In the genomic region with DNA sequence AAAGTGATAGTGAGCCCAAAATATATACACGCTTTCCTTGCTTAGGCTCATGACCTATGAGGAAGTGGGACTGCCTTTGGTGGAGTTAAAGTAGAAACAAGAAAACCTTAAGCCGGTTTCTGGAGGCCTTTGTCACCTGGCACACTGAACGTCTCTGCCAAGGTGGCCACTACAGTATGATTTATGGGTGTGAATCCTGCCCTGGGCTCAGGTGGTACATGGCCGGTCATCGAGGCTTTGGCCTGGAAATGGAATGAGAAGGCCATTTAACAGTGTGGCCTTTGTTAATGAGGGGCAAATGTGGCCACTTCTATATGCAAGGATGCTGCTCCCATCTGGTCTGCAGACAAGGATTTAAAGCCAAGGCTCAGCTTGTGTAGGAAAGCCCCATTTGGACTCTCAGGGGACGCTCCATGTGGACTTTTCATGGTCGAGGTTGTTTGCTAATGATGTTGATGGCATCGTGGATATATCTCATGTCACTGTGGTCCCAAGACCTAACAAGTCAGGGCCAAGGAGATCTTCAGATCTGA, we compare ENCODE assay signal across 20 mouse cellular contexts. TPM values are rescaled to one million over a fixed set of nuclear protein-coding genes. Genes with fewer than 3 reads are reported as not detected.
DNase-seq lines count a peak whose midpoint lies in the region; ATAC-seq lines count a peak whose summit lies in the region.
"Had no signal": no experiment of that assay in that cellular context is flagged by ENCODE, and none has a peak within 500 bp of the region (broad histone marks: within the 10 kb centered on the region; RNA-seq: fewer than 3 reads in every experiment).

No protein-coding gene starts in this region.

- no peak overlapping the region for H3K4me3 ChIP-seq in midbrain, embryonic 10.5 days
- no peak overlapping the region for H3K4me3 ChIP-seq in midbrain, embryonic 16.5 days (ENCODE audit: low read depth, low read length)
- no peak overlapping the region for H3K4me3 ChIP-seq in hindbrain, embryonic 16.5 days (ENCODE audit: low read length)
- no peak overlapping the region for H3K4me3 ChIP-seq in neural tube, embryonic 14.5 days (ENCODE audit: low read depth, low read length)
- H3K4me3 ChIP-seq: embryonic facial prominence, embryonic 15.5 days; limb, embryonic 13.5 days; liver, embryonic 13.5 days; lung, embryonic 15.5 days had no signal

- no peaks in the 10 kb centered on the region for H3K36me3 ChIP-seq in midbrain, embryonic 10.5 days
- no peaks in the 10 kb centered on the region for H3K36me3 ChIP-seq in midbrain, embryonic 16.5 days (ENCODE audit: control insufficient read depth, insufficient read depth, low read length)
- H3K36me3 ChIP-seq in hindbrain, embryonic 16.5 days (ENCODE audit: control insufficient read depth, insufficient read depth, low read length), result no peaks in the 10 kb centered on the region
- no peaks in the 10 kb centered on the region for H3K36me3 ChIP-seq in neural tube, embryonic 14.5 days (ENCODE audit: control insufficient read depth, insufficient read depth, low read length)
- H3K36me3 ChIP-seq: embryonic facial prominence, embryonic 15.5 days; limb, embryonic 13.5 days; liver, embryonic 13.5 days; lung, embryonic 15.5 days had no signal

- no peak for ATAC-seq in midbrain, embryonic 16.5 days
- peak; percentile 19; the same call in 1 of the 2 replicates for ATAC-seq in hindbrain, embryonic 16.5 days
- ATAC-seq in neural tube, embryonic 14.5 days (ENCODE audit: low read depth), result peak; percentile 44; the same call in 1 of the 2 replicates
- ATAC-seq in CD4-positive, CD25-positive, alpha-beta regulatory T cell, adult 4 months, result no peak
- ATAC-seq: forebrain, postnatal 0 days had no signal

- H3K4me1 ChIP-seq in midbrain, embryonic 10.5 days, result peaks cover 22% of the 10 kb centered on the region
- H3K4me1 ChIP-seq in midbrain, embryonic 16.5 days (ENCODE audit: control insufficient read depth, insufficient read depth, low read length), result peaks cover 7% of the 10 kb centered on the region; the same call in 1 of the 2 replicates
- peaks cover 10% of the 10 kb centered on the region for H3K4me1 ChIP-seq in hindbrain, embryonic 16.5 days (ENCODE audit: control insufficient read depth, insufficient read depth, low read depth, low read length)
- H3K4me1 ChIP-seq in neural tube, embryonic 14.5 days (ENCODE audit: control insufficient read depth, insufficient read depth, low read length), result no peaks in the 10 kb centered on the region; the same call in 1 of the 2 replicates
- H3K4me1 ChIP-seq: liver, embryonic 13.5 days had no signal

- DNase-seq in embryo, embryonic 10 days (ENCODE audit: low spot score), result peak; percentile 36
- DNase-seq in embryo, embryonic 9.5 days (ENCODE audit: extremely low spot score), result no peak
- no peak for DNase-seq in midbrain, embryonic 10.5 days (ENCODE audit: low spot score)
- DNase-seq in layer of hippocampus, adult 9-11 months, result no peak
- DNase-seq: cerebellum, adult 8-10 months; forebrain, postnatal 0 days; heart, postnatal 14 days; kidney, adult 2 months; kidney, postnatal 10 days; liver, embryonic 13.5 days; right cerebral cortex, postnatal 25 days; thymus, postnatal 4 days had no signal

- H3K27ac ChIP-seq in midbrain, embryonic 10.5 days (replicated peaks), result 0 out of 2 replicates have a peak overlapping the region, but pooled peaks have one; percentile 1
- H3K27ac ChIP-seq in midbrain, embryonic 16.5 days (ENCODE audit: low read length), result no peak overlapping the region
- H3K27ac ChIP-seq in hindbrain, embryonic 16.5 days (ENCODE audit: low read depth, low read length), result no peak overlapping the region
- H3K27ac ChIP-seq in neural tube, embryonic 14.5 days (ENCODE audit: low read depth, low read length), result no peak overlapping the region
- H3K27ac ChIP-seq: embryonic facial prominence, embryonic 15.5 days; limb, embryonic 13.5 days; liver, embryonic 13.5 days had no signal

- H3K9me3 ChIP-seq in midbrain, embryonic 10.5 days (replicated peaks), result no peaks in the 10 kb centered on the region
- no peaks in the 10 kb centered on the region for H3K9me3 ChIP-seq in midbrain, embryonic 16.5 days (replicated peaks; ENCODE audit: control insufficient read depth, low read length, poor library complexity, severe bottlenecking)
- H3K9me3 ChIP-seq in hindbrain, embryonic 16.5 days (ENCODE audit: control insufficient read depth, low read length), result no peaks in the 10 kb centered on the region
- no peaks in the 10 kb centered on the region for H3K9me3 ChIP-seq in neural tube, embryonic 14.5 days (ENCODE audit: control insufficient read depth, low read length)
- H3K9me3 ChIP-seq: embryonic facial prominence, embryonic 15.5 days; limb, embryonic 13.5 days; liver, embryonic 13.5 days; lung, embryonic 15.5 days had no signal

- no peaks in the 10 kb centered on the region for H3K27me3 ChIP-seq in midbrain, embryonic 10.5 days (ENCODE audit: low read depth, poor library complexity, severe bottlenecking)
- no peaks in the 10 kb centered on the region for H3K27me3 ChIP-seq in midbrain, embryonic 16.5 days (ENCODE audit: control insufficient read depth, insufficient read depth, low read depth, low read length)
- no peaks in the 10 kb centered on the region for H3K27me3 ChIP-seq in hindbrain, embryonic 16.5 days (replicated peaks; ENCODE audit: control insufficient read depth, insufficient read depth, low read length)
- H3K27me3 ChIP-seq in neural tube, embryonic 14.5 days (ENCODE audit: control insufficient read depth, insufficient read depth, low read length), result no peaks in the 10 kb centered on the region
- H3K27me3 ChIP-seq: embryonic facial prominence, embryonic 15.5 days; limb, embryonic 13.5 days; liver, embryonic 13.5 days; lung, embryonic 15.5 days had no signal

- no peak overlapping the region for H3K9ac ChIP-seq in midbrain, embryonic 16.5 days (ENCODE audit: low read depth, low read length)
- no peak overlapping the region for H3K9ac ChIP-seq in hindbrain, embryonic 16.5 days (ENCODE audit: low read depth, low read length)
- H3K9ac ChIP-seq in neural tube, embryonic 14.5 days (replicated peaks; ENCODE audit: low read depth, low read length), result no peak overlapping the region
- H3K9ac ChIP-seq: embryonic facial prominence, embryonic 15.5 days; forebrain, postnatal 0 days; limb, embryonic 13.5 days; liver, embryonic 13.5 days; lung, embryonic 15.5 days had no signal

- WGBS in midbrain, embryonic 10.5 days, result 84% methylated on average over 8 of the region's 8 CpGs
- WGBS in midbrain, embryonic 16.5 days, result 73% methylated on average over 8 of the region's 8 CpGs
- WGBS in hindbrain, embryonic 16.5 days, result 47% methylated on average over 8 of the region's 8 CpGs
- 39% methylated on average over 8 of the region's 8 CpGs for WGBS in neural tube, embryonic 14.5 days

- H3K4me2 ChIP-seq in midbrain, embryonic 16.5 days (ENCODE audit: low read length), result no peak overlapping the region
- H3K4me2 ChIP-seq in hindbrain, embryonic 16.5 days (ENCODE audit: low read length), result no peak overlapping the region
- H3K4me2 ChIP-seq in neural tube, embryonic 14.5 days (ENCODE audit: low read depth, low read length), result no peak overlapping the region
- H3K4me2 ChIP-seq: embryonic facial prominence, embryonic 15.5 days; heart, embryonic 11.5 days; limb, embryonic 13.5 days; liver, embryonic 13.5 days; lung, embryonic 15.5 days had no signal

RNA-seq across cellular contexts. Expression of gene Peli2, which starts 33.3 kb away (rescaled TPM):
- 11.9 and 12.6 TPM in 2 replicates for polyA plus RNA-seq in midbrain, embryonic 10.5 days (2016; fragmentation: Nextera tagmentation; extraction: Ambion mirVana)
- polyA plus RNA-seq in midbrain, embryonic 16.5 days (2015; fragmentation: Nextera tagmentation; extraction: Ambion mirVana), result 4.6 and 5.0 TPM in 2 replicates
- polyA plus RNA-seq in hindbrain, embryonic 16.5 days (2015; fragmentation: Nextera tagmentation; extraction: Ambion mirVana), result 8.0 and 8.7 TPM in 2 replicates
- polyA plus RNA-seq in neural tube, embryonic 14.5 days (2014; fragmentation: Nextera tagmentation; extraction: Ambion mirVana), result 7.5 and 13.3 TPM in 2 replicates
- 1 to 10 TPM in 1 of 2 experiments, under 1 TPM in 1; 0.37 to 1.4 TPM for polyA plus RNA-seq in CD4-positive, CD25-positive, alpha-beta regulatory T cell, adult 4 months (2017; shearing (Covaris generic))

Comparison
In these comparisons a context has a peak if more than half of its experiments do, and no peak if none do; other contexts are left out.
1. ATAC-seq: peak in hindbrain, embryonic 16.5 days (single experiment) and neural tube, embryonic 14.5 days (single experiment); none in midbrain, embryonic 16.5 days (single experiment) and CD4-positive, CD25-positive, alpha-beta regulatory T cell, adult 4 months (single experiment).